Mouse (Mus musculus): ENCODE data around the gene Jazf1.

The Jazf1 gene

GRCm38 (mm10) chr6:53067989-53068874 is at the start of gene Jazf1:
TSS of gene Jazf1 (minus strand) at chr6:53068631.
- DNase-seq (ENCODE audit: low spot score), result no peak

- no peak for DNase-seq (ENCODE audit: low spot score)
Measured at GRCm38 (mm10) chr6:53117855-53118254, 49.4 kb upstream of the Jazf1 start.

DNA sequence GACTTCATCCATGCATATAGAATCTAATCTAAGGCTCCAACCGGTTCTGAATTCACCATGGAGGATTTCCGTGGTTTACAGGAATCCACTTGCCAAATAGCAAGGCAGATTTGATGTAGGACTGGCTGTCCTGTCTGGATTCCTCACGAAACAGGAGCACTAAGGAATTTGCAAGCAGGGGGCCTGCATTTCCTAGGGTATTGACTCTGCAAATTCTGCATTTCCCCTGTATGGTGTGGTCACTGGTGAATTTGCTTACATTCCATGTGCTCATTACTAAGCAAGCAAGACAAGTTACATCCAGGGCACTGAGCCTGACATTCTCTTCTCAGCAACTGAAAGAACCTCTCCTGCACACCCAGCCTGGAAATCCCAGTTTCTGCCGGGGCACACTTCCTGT is 18.4 kb upstream of the Jazf1 start:
- no peak for DNase-seq (ENCODE audit: low spot score)

- DNase-seq (ENCODE audit: low spot score), result no peak
Measured at GRCm38 (mm10) chr6:53081241-53081640, 12.8 kb upstream of the Jazf1 start.

DNA sequence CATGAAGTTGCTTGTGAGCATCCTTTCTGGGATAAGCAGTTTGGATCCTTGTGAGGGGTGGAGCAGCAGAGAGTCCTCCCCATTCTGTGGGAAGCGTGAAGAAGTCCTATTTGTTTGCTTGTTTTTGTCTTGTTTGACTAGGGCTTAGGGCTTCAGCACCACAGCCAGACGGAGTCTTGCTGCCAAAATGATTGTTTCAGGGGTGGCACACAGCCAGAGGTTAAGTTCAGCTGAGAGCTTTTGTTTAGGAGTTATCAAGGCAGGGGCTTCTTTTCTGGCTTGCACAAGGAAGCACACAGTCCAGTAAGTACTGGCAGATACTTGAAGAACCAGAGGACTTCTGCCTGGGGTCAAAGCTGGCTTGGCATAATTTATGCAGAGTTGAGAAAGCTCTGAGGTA is 10.2 kb upstream of the Jazf1 start:
- DNase-seq (ENCODE audit: low spot score), result no peak

GRCm38 (mm10) chr6:53071732-53072131 is 3.3 kb upstream of the Jazf1 start:
- no peak for DNase-seq (ENCODE audit: low spot score)

DNA sequence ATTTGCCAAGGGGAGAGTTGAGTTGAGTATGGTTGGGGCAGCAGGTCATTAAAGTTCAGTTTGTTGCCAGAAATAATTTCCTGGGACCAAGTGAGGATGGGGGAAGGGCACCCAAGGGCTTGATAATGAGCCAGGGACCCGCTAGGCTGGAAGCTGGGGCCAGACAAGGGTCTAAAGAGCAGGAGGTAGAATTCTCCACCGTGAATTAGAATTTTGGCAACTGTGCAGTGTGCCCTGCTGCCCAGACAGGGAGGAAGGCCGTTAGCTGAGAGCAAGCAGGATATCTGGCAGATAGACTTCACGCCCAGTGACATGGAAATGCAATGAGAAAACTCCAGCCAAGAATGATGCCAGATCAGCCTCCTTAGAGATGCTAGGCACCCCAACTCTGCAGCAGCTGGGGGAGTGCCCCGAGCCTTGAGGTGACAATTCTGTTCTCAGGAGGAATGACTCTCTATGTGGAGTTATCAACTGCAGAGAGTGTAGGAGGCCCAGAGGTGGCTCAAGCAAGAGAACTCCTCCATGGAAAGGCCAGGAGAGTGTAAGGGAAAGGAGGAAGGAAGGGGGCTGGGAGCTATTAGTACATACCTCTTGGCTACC is 1.6 kb upstream of the Jazf1 start:
- no peak for DNase-seq (ENCODE audit: low spot score)

DNA sequence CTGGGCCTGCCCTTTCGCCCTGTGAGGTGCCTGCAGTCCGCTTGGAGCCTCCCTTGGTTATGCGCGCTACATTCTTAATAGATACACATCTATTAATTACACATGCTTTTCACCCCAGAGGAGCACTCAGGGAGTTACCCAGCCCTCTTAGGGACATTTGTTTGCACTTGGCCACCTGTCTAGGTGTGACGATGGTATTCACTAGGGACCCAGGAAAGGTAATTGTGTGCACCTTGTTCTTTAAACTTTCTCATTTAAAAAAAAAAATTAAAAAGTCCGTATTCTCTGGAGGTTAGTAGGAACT is 396 bp upstream of the Jazf1 start:
- no peak for DNase-seq (ENCODE audit: low spot score)

DNA sequence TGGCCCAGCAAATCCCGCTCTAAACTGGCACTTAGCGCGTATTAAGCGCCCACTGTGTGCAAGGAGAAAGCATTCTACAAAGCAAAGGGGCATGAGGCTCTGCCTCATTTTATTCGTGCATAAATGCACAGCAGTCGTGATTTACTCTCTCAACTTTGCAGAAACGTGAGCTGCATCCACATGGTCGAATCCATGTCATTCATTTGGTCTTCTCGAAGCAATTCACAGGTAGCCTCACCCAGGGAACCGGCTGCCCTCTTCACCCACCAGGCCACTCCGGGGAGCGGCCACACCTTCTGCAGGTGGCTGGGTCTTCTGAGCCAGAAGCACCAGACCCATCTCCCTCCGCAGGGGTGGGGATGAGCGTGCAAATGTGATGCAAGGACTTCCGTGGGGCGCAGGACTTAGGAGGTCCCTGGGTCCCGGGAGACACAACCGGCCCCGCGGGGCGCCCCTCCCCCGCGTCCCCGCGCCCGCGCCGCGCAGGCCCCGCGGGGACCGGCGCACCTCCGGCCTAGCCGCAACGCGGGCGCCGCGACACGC is 914 bp downstream of the Jazf1 start:
- DNase-seq (ENCODE audit: low spot score), result no peak

- no peak for DNase-seq (ENCODE audit: low spot score)
Measured at GRCm38 (mm10) chr6:53066978-53067377, 1.5 kb downstream of the Jazf1 start.

GRCm38 (mm10) chr6:53064070-53064469 is 4.4 kb downstream of the Jazf1 start:
- DNase-seq (ENCODE audit: low spot score), result no peak

DNA sequence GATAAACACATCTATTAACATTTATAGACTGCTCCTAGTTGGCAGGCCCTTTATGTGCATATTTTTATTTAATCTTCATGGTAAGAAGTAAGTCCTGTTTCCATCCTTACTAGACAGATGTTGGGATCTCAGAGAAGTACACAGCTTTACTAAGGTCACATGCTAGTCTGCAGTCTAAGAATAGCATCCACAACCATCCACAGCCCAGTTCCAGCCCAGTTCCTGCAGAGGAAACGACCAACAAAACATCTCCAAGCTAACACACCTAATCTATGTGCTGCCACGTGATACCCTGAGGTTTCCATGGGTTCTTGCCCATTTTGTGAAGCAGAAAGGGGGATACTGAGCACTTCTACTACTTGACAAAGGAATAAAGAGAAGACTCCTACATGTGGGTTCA is 13.5 kb downstream of the Jazf1 start:
- no peak for DNase-seq (ENCODE audit: low spot score)

- no peak for DNase-seq (ENCODE audit: low spot score)
Measured at GRCm38 (mm10) chr6:53045501-53045900, 22.9 kb downstream of the Jazf1 start.

GRCm38 (mm10) chr6:53038176-53038575 is 30.3 kb downstream of the Jazf1 start:
- no peak for DNase-seq (ENCODE audit: low spot score)

DNA sequence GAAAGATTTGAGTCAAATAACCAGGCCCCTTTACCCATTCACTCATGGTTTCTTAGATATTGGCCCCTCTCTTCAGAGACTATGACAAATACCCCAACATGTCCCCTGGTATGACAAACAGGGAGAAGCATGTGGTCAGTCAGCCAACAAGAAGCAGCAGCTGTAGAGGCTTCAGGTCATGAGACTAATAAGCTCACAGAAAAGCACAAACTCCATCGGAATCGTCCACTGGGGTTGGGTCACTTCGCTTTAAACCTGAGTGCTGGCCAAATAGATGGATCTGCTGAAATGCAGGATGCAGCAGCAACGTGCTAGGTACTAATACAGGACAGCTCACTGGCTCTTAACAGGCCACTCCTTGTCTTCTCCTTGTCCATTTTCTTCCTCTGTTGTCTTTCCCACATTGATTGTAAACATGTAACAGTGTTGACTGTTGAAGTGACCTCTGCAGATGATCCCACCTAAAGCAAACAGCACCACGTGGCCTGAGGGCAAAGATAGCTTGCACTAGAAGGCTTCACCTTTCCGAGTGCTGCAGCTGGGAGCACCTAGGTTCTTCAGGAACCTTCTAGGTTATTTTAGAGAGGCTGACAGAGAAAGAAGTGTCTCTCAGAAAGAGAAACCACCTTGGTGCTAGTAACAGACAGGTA is 33.9 kb downstream of the Jazf1 start:
- DNase-seq (ENCODE audit: low spot score), result no peak

DNA sequence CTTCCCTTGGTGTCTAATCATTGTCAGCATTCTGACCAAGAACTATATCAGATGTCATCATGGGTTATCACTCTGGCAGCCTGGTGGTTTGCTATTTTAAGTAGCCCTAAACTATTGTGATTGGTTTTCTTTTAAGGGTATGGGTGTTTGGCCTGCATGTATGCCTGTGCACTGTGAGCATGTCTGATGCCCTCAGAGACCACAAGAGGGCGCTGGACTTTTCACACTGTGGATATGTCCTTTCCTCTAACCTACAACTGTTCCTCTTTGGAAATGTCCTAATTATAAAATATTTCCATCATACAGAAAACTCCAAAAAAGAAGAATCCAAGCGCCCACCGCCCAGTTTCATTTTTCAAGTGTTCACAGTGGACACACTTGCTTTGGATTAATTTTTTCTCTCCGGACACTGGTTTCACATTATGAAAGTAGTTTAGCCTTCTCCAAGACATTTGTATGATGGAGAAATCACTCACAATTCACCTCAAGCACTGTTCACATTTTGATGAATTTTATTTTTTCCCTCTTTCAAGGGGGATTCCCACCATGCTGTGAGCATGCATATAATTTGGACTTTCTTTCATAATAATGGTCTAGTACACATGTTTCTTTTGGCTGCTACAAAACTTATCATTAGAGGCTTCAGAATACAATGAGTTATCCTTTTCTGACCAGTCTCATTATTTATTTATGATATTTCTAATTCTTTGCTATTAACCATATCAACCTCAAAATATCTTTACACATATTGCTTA is 35.5 kb downstream of the Jazf1 start:
- no peak for DNase-seq (ENCODE audit: low spot score)

DNA sequence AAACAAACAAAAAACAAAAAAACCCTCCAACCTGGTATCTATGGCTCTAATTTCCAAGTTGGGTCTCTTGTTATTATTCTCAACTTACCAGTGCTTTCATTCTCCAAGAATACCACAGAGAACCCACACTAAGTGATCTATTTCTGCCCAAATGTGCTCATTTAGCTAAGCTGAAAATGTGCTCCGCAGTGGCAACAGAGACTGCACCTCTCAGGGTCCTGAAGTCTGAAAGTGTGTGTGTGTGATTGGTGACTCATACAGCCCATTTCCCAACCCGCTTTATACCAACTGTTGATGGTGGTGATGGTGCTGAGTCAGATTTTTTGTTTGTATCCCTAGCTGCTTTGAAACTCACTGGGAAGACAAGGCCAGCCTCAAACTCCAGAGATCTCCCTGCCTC is 46.4 kb downstream of the Jazf1 start:
- DNase-seq (ENCODE audit: low spot score), result no peak

DNA sequence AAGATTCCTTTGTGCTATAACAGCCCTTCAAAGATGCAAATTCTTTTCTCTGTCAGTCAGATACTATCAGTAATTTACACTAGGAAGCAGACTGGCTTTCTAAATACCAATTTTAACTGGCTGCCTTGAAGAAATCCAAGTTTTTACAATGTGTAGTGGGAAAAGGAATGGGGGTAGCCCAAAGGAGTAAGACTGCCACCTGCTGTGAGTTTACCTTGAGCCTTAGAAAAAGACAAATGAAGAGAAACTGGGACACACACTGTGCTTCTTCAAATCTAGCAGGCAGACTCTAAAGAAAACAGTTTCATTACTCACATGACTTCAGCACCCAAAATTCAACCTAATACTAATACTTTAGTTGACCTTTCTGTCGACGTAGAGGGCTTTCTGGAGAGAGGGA is 47.4 kb downstream of the Jazf1 start:
- no peak for DNase-seq (ENCODE audit: low spot score)

DNA sequence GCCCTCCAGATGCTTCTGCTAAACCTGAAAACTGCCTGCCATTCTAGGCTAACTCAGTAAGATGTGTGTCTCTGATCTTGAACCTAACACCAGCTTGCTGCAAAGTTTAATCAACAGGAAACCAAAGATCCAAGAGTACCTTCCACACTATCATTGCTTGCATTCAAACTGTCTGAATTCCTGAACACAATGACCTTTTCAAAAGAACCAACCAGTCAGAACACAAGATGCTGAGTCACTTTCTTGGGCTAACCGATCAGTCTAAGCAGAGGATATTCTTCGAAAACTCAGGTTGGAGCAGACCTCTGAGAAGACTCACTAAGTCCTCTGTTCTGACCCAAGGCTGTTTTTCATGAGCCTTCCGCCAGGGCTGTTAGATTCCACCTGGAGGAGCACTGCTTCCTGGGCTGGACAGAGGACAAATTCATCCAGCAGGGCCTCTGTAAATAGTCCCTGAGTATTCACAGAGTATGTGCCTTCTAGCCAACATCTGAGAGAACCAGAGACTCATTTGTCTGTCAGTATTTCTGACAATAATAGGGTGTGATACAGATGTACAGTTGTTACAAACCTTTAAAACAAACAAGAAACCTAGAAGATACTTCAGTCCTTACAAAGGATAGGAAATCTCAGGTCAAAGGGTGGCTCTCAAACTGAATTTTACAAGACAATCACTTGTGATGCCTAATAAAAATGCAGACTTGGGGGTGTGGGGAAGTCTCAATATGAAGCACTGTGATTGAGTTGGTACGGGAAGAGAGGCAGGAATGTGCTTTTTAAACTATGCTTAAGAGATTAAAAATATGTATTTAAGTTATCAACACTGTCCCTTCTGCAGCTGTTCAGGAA is 50.9 kb downstream of the Jazf1 start:
- no peak for DNase-seq (ENCODE audit: low spot score)

DNA sequence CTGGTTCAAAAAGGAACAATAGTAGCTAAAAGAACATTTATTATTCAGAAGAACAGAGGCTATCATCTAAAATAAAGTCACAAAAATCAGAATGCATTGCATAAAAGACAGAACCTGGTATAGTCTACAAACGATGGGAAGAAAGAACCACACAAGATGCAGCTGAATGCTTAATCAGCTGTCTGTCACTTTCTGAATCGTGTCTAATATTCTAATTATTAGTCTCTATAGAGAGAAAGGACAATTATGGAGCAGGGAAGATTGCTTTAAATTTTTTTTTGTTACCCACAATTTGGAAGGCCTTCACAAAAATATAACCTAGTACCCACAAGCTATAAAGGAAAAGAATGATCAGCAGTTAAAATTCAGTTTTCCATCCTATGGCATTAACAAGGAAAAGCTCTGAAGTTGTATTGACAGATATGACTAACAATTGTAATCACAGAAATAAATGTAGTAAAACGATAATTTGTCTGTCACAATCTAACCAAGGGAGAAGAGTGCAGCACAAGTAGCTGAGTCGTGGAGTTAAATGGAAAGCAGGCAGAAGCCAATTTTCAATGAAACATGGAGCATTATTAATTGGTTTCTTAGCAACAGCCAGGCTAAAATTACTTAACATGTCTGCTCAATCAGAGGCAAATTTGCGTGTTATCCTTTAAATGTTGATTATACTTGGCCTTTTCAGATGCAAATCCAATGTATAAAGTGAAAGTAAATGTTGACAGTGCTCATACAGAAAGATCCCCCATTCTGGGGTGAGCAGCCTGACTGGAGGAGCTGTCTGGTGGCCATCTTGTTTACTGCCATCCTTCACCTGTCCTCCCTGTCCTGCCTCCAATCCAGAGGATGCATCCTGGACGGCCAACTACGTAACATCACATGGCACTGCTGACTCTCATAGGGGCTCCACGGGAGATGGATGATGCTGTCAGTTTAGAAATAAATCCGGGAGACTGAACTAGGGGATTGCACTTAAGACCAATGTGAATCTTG is 53.7 kb downstream of the Jazf1 start:
- DNase-seq (ENCODE audit: low spot score), result no peak

All from MN1 (cell line).